Mouse (Mus musculus) intestine, embryonic 15.5 days (tissue): ENCODE measurements around the gene Vapb. TPM values are rescaled to one million over a fixed set of nuclear protein-coding genes. Genes with fewer than 3 reads are reported as not detected.
"Not testable (repeated sequence)": the region's sequence is repeated elsewhere in the genome, so short reads cannot be mapped to it uniquely, and the experiment has no call there.

ENCODE experiments used
- ATAC-seq: fragments of 200-750 bp; cut with Nextera tagmentation; 2 replicates; pipeline ENCODE4 v1.8.0; 2017; ENCODE audit warnings: moderate TSS enrichment, moderate library complexity
- H3K27ac ChIP-seq: fragments of 300-500 bp; sonication (generic); 2 replicates; pipeline ENCODE4 v1.5.1; 2015; ENCODE audit warnings: mild to moderate bottlenecking, inconsistent platforms
- H3K27me3 ChIP-seq: fragments of 300-500 bp; sonication (generic); replicated peaks from 2 replicates; pipeline ENCODE4 v1.6.1; 2015; ENCODE audit warnings: inconsistent platforms
- H3K36me3 ChIP-seq: fragments of 300-500 bp; sonication (generic); 2 replicates; pipeline ENCODE4 v1.6.1; 2015; ENCODE audit warnings: inconsistent platforms
- H3K4me1 ChIP-seq: fragments of 300-500 bp; sonication (generic); replicated peaks from 2 replicates; pipeline ENCODE4 v1.6.1; 2015; ENCODE audit warnings: inconsistent platforms
- H3K4me2 ChIP-seq: fragments of 300-500 bp; sonication (generic); replicated peaks from 2 replicates; pipeline ENCODE4 v1.6.1; 2015; ENCODE audit warnings: mild to moderate bottlenecking, inconsistent platforms
- H3K4me3 ChIP-seq: fragments of 300-500 bp; sonication (generic); replicated peaks from 2 replicates; pipeline ENCODE4 v1.5.1; 2015; ENCODE audit warnings: inconsistent platforms
- H3K9ac ChIP-seq: fragments of 300-500 bp; sonication (generic); 2 replicates; pipeline ENCODE4 v1.6.1; 2015; ENCODE audit warnings: inconsistent platforms
- H3K9me3 ChIP-seq: fragments of 300-500 bp; sonication (generic); 2 replicates; pipeline ENCODE4 v1.6.1; 2016; ENCODE audit warnings: inconsistent platforms
- WGBS: fragments of 180-500 bp; shearing (Covaris S2); methylation state at CpG from one replicate; pipeline ENCODE4 v1.1.7; 2015; 5-methylcytosine and 5-hydroxymethylcytosine counted together
- polyA plus RNA-seq: library from polyadenylated mRNA; unstranded; fragments of >200 nt; fragmentation: Nextera tagmentation; extraction: Ambion mirVana; gene quantifications from 2 replicates; pipeline ENCODE4 v1.2.1, GENCODE M21; 2015

Vapb gene
- polyA plus RNA-seq, 1 experiment from 2014 or later: 13.3 TPM

- H3K4me2 ChIP-seq: no peak overlapping the region
- no peak overlapping the region for H3K9ac ChIP-seq
- no peak for ATAC-seq
- H3K4me1 ChIP-seq: peaks cover 3% of the 10 kb centered on the region; the same call in 1 of the 2 replicates
- WGBS: 73% methylated on average over 8 of the region's 8 CpGs
- H3K36me3 ChIP-seq: no peaks in the 10 kb centered on the region
- H3K27ac ChIP-seq: no peak overlapping the region
- H3K9me3 ChIP-seq: no peaks in the 10 kb centered on the region
- no peaks in the 10 kb centered on the region for H3K27me3 ChIP-seq
- H3K4me3 ChIP-seq: no peak overlapping the region
Observed at GRCm38 (mm10) chr2:173714620-173715218, 22.6 kb upstream of the Vapb start.

GRCm38 (mm10) chr2:173716966-173717365, 20.3 kb upstream of the Vapb start:
- Histone ChIP-seq H3K9me3 (no peaks in the 10 kb centered on the region), H3K4me3 (no peak overlapping the region), H3K27ac (no peak overlapping the region), H3K27me3 (no peaks in the 10 kb centered on the region), H3K36me3 (no peaks in the 10 kb centered on the region), H3K4me1 (peaks cover 3% of the 10 kb centered on the region; the same call in 1 of the 2 replicates), H3K9ac (no peak overlapping the region), H3K4me2 (no peak overlapping the region)
- WGBS: 86% methylated on average over 5 of the region's 5 CpGs
- no peak for ATAC-seq

GRCm38 (mm10) chr2:173719115-173719514, 18.2 kb upstream of the Vapb start, which contains the start of gene 1700010B08Rik:
TSS of gene 1700010B08Rik (plus strand) at chr2:173719415.
- H3K9me3 ChIP-seq, H3K4me1 ChIP-seq, H3K4me3 ChIP-seq, H3K9ac ChIP-seq, H3K27me3 ChIP-seq, H3K4me2 ChIP-seq, ATAC-seq, H3K27ac ChIP-seq, H3K36me3 ChIP-seq: not testable (repeated sequence)
- WGBS: 85% methylated on average over 6 of the region's 7 CpGs

GRCm38 (mm10) chr2:173722251-173722857, 15.0 kb upstream of the Vapb start:
- H3K4me2 ChIP-seq: no peak overlapping the region
- ATAC-seq: peak; percentile 69

GRCm38 (mm10) chr2:173724382-173724781, 12.9 kb upstream of the Vapb start:
- H3K9me3 ChIP-seq: no peaks in the 10 kb centered on the region
- no peaks in the 10 kb centered on the region for H3K36me3 ChIP-seq
- H3K27ac ChIP-seq: no peak overlapping the region
- no peaks in the 10 kb centered on the region for H3K27me3 ChIP-seq
- 0 out of 2 replicates have a peak, but pooled peaks cover 4% of the 10 kb centered on the region for H3K4me1 ChIP-seq
- no peak overlapping the region for H3K4me3 ChIP-seq
- no peak overlapping the region for H3K9ac ChIP-seq
- ATAC-seq: no peak
- H3K4me2 ChIP-seq: no peak overlapping the region
- 51% methylated on average over 14 of the region's 14 CpGs for WGBS

More at GRCm38 (mm10) chr2:173722251-173722857, 15.0 kb upstream of the Vapb start:
- Histone ChIP-seq H3K27ac (no peak overlapping the region), H3K9ac (no peak overlapping the region), H3K27me3 (no peaks in the 10 kb centered on the region), H3K4me1 (0 out of 2 replicates have a peak, but pooled peaks cover 4% of the 10 kb centered on the region), H3K4me3 (no peak overlapping the region), H3K36me3 (no peaks in the 10 kb centered on the region), H3K9me3 (no peaks in the 10 kb centered on the region)
- WGBS: 36% methylated on average over 11 of the region's 11 CpGs

GRCm38 (mm10) chr2:173724940-173725807, 12.1 kb upstream of the Vapb start:
- no peaks in the 10 kb centered on the region for H3K36me3 ChIP-seq
- H3K9ac ChIP-seq: no peak overlapping the region
- H3K4me2 ChIP-seq: no peak overlapping the region
- no peak for ATAC-seq
- no peaks in the 10 kb centered on the region for H3K9me3 ChIP-seq
- no peak overlapping the region for H3K27ac ChIP-seq
- no peaks in the 10 kb centered on the region for H3K27me3 ChIP-seq
- WGBS: 68% methylated on average over 15 of the region's 15 CpGs
- no peak overlapping the region for H3K4me3 ChIP-seq
- H3K4me1 ChIP-seq: peaks cover 4% of the 10 kb centered on the region; the same call in 1 of the 2 replicates

GRCm38 (mm10) chr2:173725819-173726218, 11.5 kb upstream of the Vapb start:
- Histone ChIP-seq H3K27me3 (no peaks in the 10 kb centered on the region), H3K4me1 (peaks cover 10% of the 10 kb centered on the region; the same call in 1 of the 2 replicates), H3K9ac (no peak overlapping the region), H3K4me3 (no peak overlapping the region), H3K4me2 (no peak overlapping the region), H3K9me3 (no peaks in the 10 kb centered on the region), H3K36me3 (no peaks in the 10 kb centered on the region), H3K27ac (no peak overlapping the region)
- no peak for ATAC-seq
- 86% methylated on average over 4 of the region's 4 CpGs for WGBS

- no peaks in the 10 kb centered on the region for H3K27me3 ChIP-seq
- 6% methylated on average over 9 of the region's 9 CpGs for WGBS
- 0 out of 2 replicates have a peak overlapping the region, but pooled peaks have one; percentile 10 for H3K27ac ChIP-seq
- H3K36me3 ChIP-seq: no peaks in the 10 kb centered on the region
- peak overlapping the region; percentile 44 for H3K4me2 ChIP-seq
- no peaks in the 10 kb centered on the region for H3K9me3 ChIP-seq
- no peak overlapping the region for H3K9ac ChIP-seq
- peak; percentile 92 for ATAC-seq
- H3K4me3 ChIP-seq: no peak overlapping the region
- H3K4me1 ChIP-seq: peaks cover 8% of the 10 kb centered on the region; the same call in 1 of the 2 replicates
Observed at GRCm38 (mm10) chr2:173730444-173730966, 6.8 kb upstream of the Vapb start.

- H3K4me2 ChIP-seq: no peak overlapping the region
- no peak for ATAC-seq
- H3K27ac ChIP-seq: no peak overlapping the region
Observed at GRCm38 (mm10) chr2:173734426-173734825, 2.9 kb upstream of the Vapb start.

GRCm38 (mm10) chr2:173738232-173738631, 921 bp downstream of the Vapb start:
- no peak for ATAC-seq
- no peak overlapping the region for H3K27ac ChIP-seq
- H3K4me1 ChIP-seq: peaks cover 20% of the 10 kb centered on the region
- H3K4me2 ChIP-seq: peak overlapping the region; percentile 79
- no peaks in the 10 kb centered on the region for H3K36me3 ChIP-seq
- H3K4me3 ChIP-seq: peak overlapping the region; percentile 62
- 76% methylated on average over 9 of the region's 9 CpGs for WGBS
- no peaks in the 10 kb centered on the region for H3K27me3 ChIP-seq
- peak overlapping the region; percentile 68 for H3K9ac ChIP-seq
- no peaks in the 10 kb centered on the region for H3K9me3 ChIP-seq

More at GRCm38 (mm10) chr2:173734426-173734825, 2.9 kb upstream of the Vapb start:
- H3K27me3 ChIP-seq: no peaks in the 10 kb centered on the region
- no peak overlapping the region for H3K9ac ChIP-seq
- H3K4me1 ChIP-seq: peaks cover 17% of the 10 kb centered on the region
- no peaks in the 10 kb centered on the region for H3K36me3 ChIP-seq
- WGBS: 58% methylated on average over 2 of the region's 2 CpGs
- no peaks in the 10 kb centered on the region for H3K9me3 ChIP-seq
- H3K4me3 ChIP-seq: no peak overlapping the region

GRCm38 (mm10) chr2:173739107-173739506, 1.8 kb downstream of the Vapb start:
- WGBS: 88% methylated on average over 7 of the region's 7 CpGs
- Histone ChIP-seq H3K9me3 (no peaks in the 10 kb centered on the region), H3K27me3 (no peaks in the 10 kb centered on the region), H3K4me1 (peaks cover 24% of the 10 kb centered on the region), H3K9ac (no peak overlapping the region), H3K4me3 (no peak overlapping the region), H3K36me3 (no peaks in the 10 kb centered on the region), H3K27ac (no peak overlapping the region), H3K4me2 (no peak overlapping the region)
- no peak for ATAC-seq

- Histone ChIP-seq H3K4me2 (peak overlapping the region; percentile 34), H3K4me1 (peaks cover 28% of the 10 kb centered on the region), H3K27me3 (no peaks in the 10 kb centered on the region), H3K36me3 (no peaks in the 10 kb centered on the region), H3K9me3 (no peaks in the 10 kb centered on the region), H3K27ac (peak overlapping the region; percentile 24), H3K9ac (no peak overlapping the region), H3K4me3 (no peak overlapping the region)
- 16% methylated on average over 13 of the region's 13 CpGs for WGBS
- ATAC-seq: no peak
Observed at GRCm38 (mm10) chr2:173742090-173742489, 4.8 kb downstream of the Vapb start.
